Mouse (Mus musculus): Measurements from ENCODE around the gene Dglucy.

DNA sequence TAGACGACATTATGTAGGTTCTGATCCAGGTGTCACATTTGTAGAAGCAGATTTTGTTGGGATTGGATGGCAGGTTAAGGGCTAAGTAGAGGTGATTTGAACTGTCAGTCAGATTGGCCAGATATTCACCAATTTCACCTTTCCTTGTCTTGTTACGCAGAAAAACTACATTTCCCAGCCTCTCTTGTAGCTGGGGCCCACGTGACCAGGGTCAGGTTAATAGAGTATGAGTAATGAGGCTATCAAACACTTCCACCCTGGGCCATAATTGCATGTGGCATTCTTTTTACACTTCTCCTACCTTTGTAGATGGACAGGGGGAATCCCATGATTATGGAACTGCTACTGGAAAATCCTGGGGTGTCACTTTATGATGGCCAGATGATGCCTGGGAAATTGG lies 94.8 kb downstream of the Dglucy start:
- no peak for TF ChIP-seq EP300 (IDR thresholded peaks at IDR 0.05; ENCODE audit: insufficient read depth, low read depth, low read length)
- no peak for TF ChIP-seq CTCF (IDR thresholded peaks at IDR 0.05; ENCODE audit: low read depth, low read length)

All from ES-Bruce4 (cell line).